Mouse (Mus musculus): ENCODE measurements around the gene Etv6.
"Not testable (repeated sequence)": the region's sequence is repeated elsewhere in the genome, so short reads cannot be mapped to it uniquely, and the experiment has no call there.

DNA sequence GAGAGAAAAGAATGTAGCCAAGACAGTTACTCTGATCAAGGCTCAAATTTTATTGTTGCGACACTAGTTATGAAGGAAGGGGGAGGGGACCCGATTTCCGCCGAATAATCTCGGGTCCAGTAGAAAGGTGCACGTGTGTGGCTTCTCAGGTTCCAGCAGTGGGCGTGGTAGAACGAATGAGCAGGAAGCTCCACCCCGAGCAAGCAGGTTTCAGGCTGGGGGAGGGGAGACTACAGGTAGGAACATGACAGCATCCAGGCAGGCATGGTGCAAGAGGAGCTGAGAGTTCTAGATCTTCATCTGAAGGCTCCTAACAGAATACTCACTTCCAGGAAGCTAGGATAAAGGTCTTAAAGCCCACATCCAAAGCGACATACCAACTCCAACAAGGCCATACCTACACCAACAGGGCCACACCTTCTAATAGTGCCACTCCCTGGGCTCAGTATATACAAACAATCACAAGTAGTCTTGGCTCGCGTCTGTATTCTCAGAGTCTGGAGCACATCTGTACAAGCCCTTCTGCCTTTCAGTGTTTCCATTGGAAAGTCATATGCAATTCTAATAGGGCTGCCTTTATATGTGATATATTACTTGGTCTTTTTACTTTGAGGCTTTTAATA is 20.9 kb upstream of the Etv6 start:
- TF ChIP-seq CTCF (IDR thresholded peaks at IDR 0.05; ENCODE audit: borderline replicate concordance, extremely low read depth, insufficient read depth, insufficient read length); POLR2A (IDR thresholded peaks at IDR 0.05; ENCODE audit: borderline replicate concordance, extremely low read depth, insufficient read depth, insufficient read length, poor library complexity, severe bottlenecking): not testable (repeated sequence)
